8 mouse cellular contexts compared by ENCODE assay signal in genomic region chr7:38108260-38108632, GRCm38 (mm10). TPM values are rescaled to one million over a fixed set of nuclear protein-coding genes. Genes with fewer than 3 reads are reported as not detected.
DNase-seq lines count a peak whose midpoint lies in the region; ATAC-seq and TF ChIP-seq lines count a peak whose summit lies in the region.

No protein-coding gene starts in this region.

- no peak for ATAC-seq in heart, postnatal 0 days (ENCODE audit: insufficient read depth, low read depth)
- no peak for ATAC-seq in hindbrain, postnatal 0 days
- no peak for ATAC-seq in liver, embryonic 15.5 days (ENCODE audit: insufficient read depth)
- no peak for ATAC-seq in stomach, embryonic 16.5 days (ENCODE audit: insufficient read depth, low FRiP score)

- no peak for TF ChIP-seq CTCF in heart, postnatal 0 days (IDR thresholded peaks at IDR 0.05; ENCODE audit: low read depth)
- no peak for TF ChIP-seq CTCF in bone marrow macrophage, adult 2 months (IDR thresholded peaks at IDR 0.05; ENCODE audit: low read depth, low read length)
- TF ChIP-seq CTCF in hindbrain, postnatal 0 days (IDR thresholded peaks at IDR 0.05; ENCODE audit: low read depth), result no peak

- TF ChIP-seq EP300 in heart, postnatal 0 days (IDR thresholded peaks at IDR 0.05; ENCODE audit: low read depth), result no peak

- TF ChIP-seq POLR2A in bone marrow macrophage, adult 2 months (IDR thresholded peaks at IDR 0.05; ENCODE audit: borderline replicate concordance, low read depth, low read length), result no peak

- no peaks in the 10 kb centered on the region for H3K9me3 ChIP-seq in heart, postnatal 0 days (replicated peaks; ENCODE audit: control insufficient read depth, low read length)
- H3K9me3 ChIP-seq in hindbrain, postnatal 0 days (ENCODE audit: low read length), result no peaks in the 10 kb centered on the region
- no peaks in the 10 kb centered on the region for H3K9me3 ChIP-seq in liver, embryonic 15.5 days (replicated peaks)
- no peaks in the 10 kb centered on the region for H3K9me3 ChIP-seq in stomach, embryonic 16.5 days (replicated peaks; ENCODE audit: control insufficient read depth, low read length)

- peak overlapping the region; percentile 73 for H3K4me3 ChIP-seq in heart, postnatal 0 days (ENCODE audit: low read depth, low read length)
- H3K4me3 ChIP-seq in bone marrow macrophage, adult 2 months (ENCODE audit: insufficient read depth, low read length), result peak overlapping the region; percentile 78
- H3K4me3 ChIP-seq in hindbrain, postnatal 0 days (ENCODE audit: low read length), result peak overlapping the region; percentile 79
- H3K4me3 ChIP-seq in liver, embryonic 15.5 days (replicated peaks), result peak overlapping the region; percentile 93
- peak overlapping the region; percentile 89 for H3K4me3 ChIP-seq in stomach, embryonic 16.5 days (replicated peaks; ENCODE audit: low read length)

- peak overlapping the region; percentile 58; the same call in 1 of the 2 replicates for H3K27ac ChIP-seq in heart, postnatal 0 days (ENCODE audit: low read depth)
- H3K27ac ChIP-seq in bone marrow macrophage, adult 2 months (ENCODE audit: insufficient read depth, low read depth, low read length), result peak overlapping the region; percentile 41
- H3K27ac ChIP-seq in hindbrain, postnatal 0 days, result 0 out of 2 replicates have a peak overlapping the region, but pooled peaks have one; percentile 11
- H3K27ac ChIP-seq in liver, embryonic 15.5 days (replicated peaks), result peak overlapping the region; percentile 75
- peak overlapping the region; percentile 70 for H3K27ac ChIP-seq in stomach, embryonic 16.5 days (ENCODE audit: low read length)

- 36% methylated on average over 10 of the region's 10 CpGs for WGBS in heart, postnatal 0 days
- whole genome bisulfite sequencing in hindbrain, postnatal 0 days, result 35% methylated on average over 10 of the region's 10 CpGs
- 9% methylated on average over 10 of the region's 10 CpGs for WGBS in liver, embryonic 15.5 days (ENCODE audit: insufficient replicate concordance)
- 21% methylated on average over 10 of the region's 10 CpGs for WGBS in stomach, embryonic 16.5 days

- peaks cover 11% of the 10 kb centered on the region; the same call in 1 of the 2 replicates for H3K4me1 ChIP-seq in heart, postnatal 0 days (ENCODE audit: control insufficient read depth, insufficient read depth)
- peaks cover 11% of the 10 kb centered on the region for H3K4me1 ChIP-seq in bone marrow macrophage, adult 2 months (ENCODE audit: control insufficient read depth, insufficient read depth, low read length)
- 0 out of 2 replicates have a peak, but pooled peaks cover 4% of the 10 kb centered on the region for H3K4me1 ChIP-seq in hindbrain, postnatal 0 days (ENCODE audit: insufficient read depth, low read length)
- H3K4me1 ChIP-seq in liver, embryonic 15.5 days (replicated peaks), result peaks cover 52% of the 10 kb centered on the region
- H3K4me1 ChIP-seq in stomach, embryonic 16.5 days (ENCODE audit: control insufficient read depth, insufficient read depth, low read length), result peaks cover 30% of the 10 kb centered on the region

- 0 out of 2 replicates have a peak, but pooled peaks cover 3% of the 10 kb centered on the region for H3K36me3 ChIP-seq in heart, postnatal 0 days (replicated peaks; ENCODE audit: control insufficient read depth, insufficient read depth, low read length)
- no peaks in the 10 kb centered on the region for H3K36me3 ChIP-seq in hindbrain, postnatal 0 days (ENCODE audit: insufficient read depth, low read length)
- H3K36me3 ChIP-seq in liver, embryonic 15.5 days (replicated peaks), result peaks cover 16% of the 10 kb centered on the region
- H3K36me3 ChIP-seq in stomach, embryonic 16.5 days (ENCODE audit: control insufficient read depth, insufficient read depth, low read length), result no peaks in the 10 kb centered on the region

- H3K4me2 ChIP-seq in heart, postnatal 0 days (ENCODE audit: low read depth, low read length), result peak overlapping the region; percentile 97
- H3K4me2 ChIP-seq in hindbrain, postnatal 0 days (ENCODE audit: low read depth, low read length), result peak overlapping the region; percentile 97
- peak overlapping the region; percentile 99 for H3K4me2 ChIP-seq in liver, embryonic 15.5 days
- H3K4me2 ChIP-seq in stomach, embryonic 16.5 days (ENCODE audit: low read depth, low read length), result peak overlapping the region; percentile 92

- H3K9ac ChIP-seq in heart, postnatal 0 days (replicated peaks; ENCODE audit: low read depth, low read length), result no peak overlapping the region
- H3K9ac ChIP-seq in hindbrain, postnatal 0 days (replicated peaks; ENCODE audit: low read length), result no peak overlapping the region; the same call in 1 of the 2 replicates
- peak overlapping the region; percentile 66 for H3K9ac ChIP-seq in liver, embryonic 15.5 days
- H3K9ac ChIP-seq in stomach, embryonic 16.5 days (ENCODE audit: low read length), result peak overlapping the region; percentile 74

- DNase-seq in heart, postnatal 0 days (ENCODE audit: low spot score), result no peak
- DNase-seq in heart, adult 11 months, result no peak
- no peak for DNase-seq in hindbrain, postnatal 0 days (ENCODE audit: low spot score)
- DNase-seq in frontal cortex, postnatal 14 days (ENCODE audit: low spot score in 2 of 2), result no peak
- no peak for DNase-seq in layer of hippocampus, postnatal 14 days (ENCODE audit: low spot score in 2 of 2)

- no peaks in the 10 kb centered on the region for H3K27me3 ChIP-seq in heart, postnatal 0 days (ENCODE audit: control insufficient read depth, insufficient read depth, low read length)
- no peaks in the 10 kb centered on the region for H3K27me3 ChIP-seq in hindbrain, postnatal 0 days (ENCODE audit: insufficient read depth, low read length)
- H3K27me3 ChIP-seq in liver, embryonic 15.5 days, result no peaks in the 10 kb centered on the region
- H3K27me3 ChIP-seq in stomach, embryonic 16.5 days (ENCODE audit: control insufficient read depth, insufficient read depth, low read length), result no peaks in the 10 kb centered on the region

RNA-seq across cellular contexts. Expression of gene Ccne1, which starts 0.9 kb away (rescaled TPM):
- total RNA-seq in heart, postnatal 0 days (2014; rRNA removed; ENCODE audit: low replicate concordance), result 5.7 and 16.3 TPM in 2 replicates
- 9.0 and 9.3 TPM in 2 replicates for polyA plus RNA-seq in heart, postnatal 0 days (2015; fragmentation: Nextera tagmentation; extraction: Ambion mirVana)
- polyA plus RNA-seq in bone marrow macrophage, adult 2 months (2012; ENCODE audit: insufficient read depth, insufficient read length, missing spikeins), result 7.0 and 10.2 TPM in 2 replicates
- 11.5 and 15.7 TPM in 2 replicates for total RNA-seq in hindbrain, postnatal 0 days (2014; rRNA removed)
- polyA plus RNA-seq in hindbrain, postnatal 0 days (2015; fragmentation: Nextera tagmentation; extraction: Ambion mirVana), result 19.7 and 20.6 TPM in 2 replicates
- polyA plus RNA-seq in liver, embryonic 15.5 days (2015; fragmentation: Nextera tagmentation; extraction: Ambion mirVana), result 77.6 and 79.9 TPM in 2 replicates
- polyA plus RNA-seq in stomach, embryonic 16.5 days (2015; fragmentation: Nextera tagmentation; extraction: Ambion mirVana), result 52.9 and 55.2 TPM in 2 replicates
- total RNA-seq in layer of hippocampus, postnatal 14 days (2021), result 10 to 100 TPM; 10.4 to 10.8 TPM

Comparison
In these comparisons a context has a peak if more than half of its experiments do, and no peak if none do; other contexts are left out.
1. H3K27ac ChIP-seq: peak in every context shown above with its lines; median percentile 75 in liver, embryonic 15.5 days; 70 in stomach, embryonic 16.5 days; 58 in heart, postnatal 0 days; 41 in bone marrow macrophage, adult 2 months; 11 in hindbrain, postnatal 0 days.
2. H3K9ac ChIP-seq: peak in liver, embryonic 15.5 days (single experiment) and stomach, embryonic 16.5 days (single experiment); none in heart, postnatal 0 days (single experiment) and hindbrain, postnatal 0 days (single experiment).
3. Peak in every context shown above with its lines, with median percentiles within 50 percentile points of each other: H3K4me2 ChIP-seq and H3K4me3 ChIP-seq.